Mouse (Mus musculus) heart, postnatal 0 days (tissue): ENCODE results near the gene Dixdc1. TPM values are rescaled to one million over a fixed set of nuclear protein-coding genes. Genes with fewer than 3 reads are reported as not detected.

Experiments
- ATAC-seq: fragments of 200-750 bp; cut with Nextera tagmentation; 2 replicates; pipeline ENCODE4 v1.8.0; 2017; ENCODE audit warnings: low read depth, moderate number of reproducible peaks, moderate library complexity; ENCODE audit not compliant: insufficient read depth
- DNase-seq: peaks from one replicate; pipeline ENCODE4 v3.0.0-alpha.2; 2016; ENCODE audit warnings: low spot score
- H3K27ac ChIP-seq: fragments of 300-500 bp; sonication (generic); 2 replicates; pipeline ENCODE4 v1.5.1; 2014; ENCODE audit warnings: low read depth, mild to moderate bottlenecking
- H3K27me3 ChIP-seq: fragments of 300-500 bp; sonication (generic); 2 replicates; pipeline ENCODE4 v1.6.1; 2014; ENCODE audit warnings: low read length, mixed read lengths; ENCODE audit not compliant: control insufficient read depth, insufficient read depth
- H3K36me3 ChIP-seq: fragments of 300-500 bp; sonication (generic); replicated peaks from 2 replicates; pipeline ENCODE4 v1.6.1; 2014; ENCODE audit warnings: low read length, mixed read lengths; ENCODE audit not compliant: control insufficient read depth, insufficient read depth
- H3K4me1 ChIP-seq: fragments of 300-500 bp; sonication (generic); 2 replicates; pipeline ENCODE4 v1.6.1; 2014; ENCODE audit warnings: antibody characterized with exemption; ENCODE audit not compliant: control insufficient read depth, insufficient read depth
- H3K4me2 ChIP-seq: fragments of 300-500 bp; sonication (generic); 2 replicates; pipeline ENCODE4 v1.6.1; 2014; ENCODE audit warnings: low read depth, mild to moderate bottlenecking, low read length, moderate library complexity
- H3K4me3 ChIP-seq: fragments of 300-500 bp; sonication (generic); 2 replicates; pipeline ENCODE4 v1.5.1; 2014; ENCODE audit warnings: low read depth, low read length
- H3K9ac ChIP-seq: fragments of 300-500 bp; sonication (generic); replicated peaks from 2 replicates; pipeline ENCODE4 v1.6.1; 2014; ENCODE audit warnings: low read depth, low read length, mixed read lengths
- H3K9me3 ChIP-seq: fragments of 300-500 bp; sonication (generic); replicated peaks from 2 replicates; pipeline ENCODE4 v1.6.1; 2016; ENCODE audit warnings: low read length; ENCODE audit not compliant: control insufficient read depth
- CTCF ChIP-seq: IDR thresholded peaks from 2 replicates; pipeline ENCODE4 v1.5.1; 2016; ENCODE audit warnings: antibody characterized with exemption, control low read depth, low read depth
- EP300 ChIP-seq: IDR thresholded peaks from 2 replicates; pipeline ENCODE4 v1.6.1; 2016; ENCODE audit warnings: antibody characterized with exemption, low read depth
- WGBS: fragments of 180-500 bp; shearing (Covaris S2); extraction: QIAGEN DNeasy Blood & Tissue Kit; methylation state at CpG from one replicate; pipeline ENCODE4 v1.1.7; 2014; 5-methylcytosine and 5-hydroxymethylcytosine counted together
- polyA plus RNA-seq: library from polyadenylated mRNA; unstranded; fragments of >200 nt; fragmentation: Nextera tagmentation; extraction: Ambion mirVana; gene quantifications from 2 replicates; pipeline ENCODE4 v1.2.1, GENCODE M21; 2015
- total RNA-seq: library from RNA; depleted of rRNA; stranded (reverse); fragments of >200 nt; gene quantifications from 2 replicates; pipeline ENCODE4 v1.2.3, GENCODE M21; 2014; ENCODE audit warnings: low replicate concordance

Gene Dixdc1
- total and polyA plus RNA-seq, 2 experiments from 2014 or later: 6.9 to 7.7 TPM

DNA sequence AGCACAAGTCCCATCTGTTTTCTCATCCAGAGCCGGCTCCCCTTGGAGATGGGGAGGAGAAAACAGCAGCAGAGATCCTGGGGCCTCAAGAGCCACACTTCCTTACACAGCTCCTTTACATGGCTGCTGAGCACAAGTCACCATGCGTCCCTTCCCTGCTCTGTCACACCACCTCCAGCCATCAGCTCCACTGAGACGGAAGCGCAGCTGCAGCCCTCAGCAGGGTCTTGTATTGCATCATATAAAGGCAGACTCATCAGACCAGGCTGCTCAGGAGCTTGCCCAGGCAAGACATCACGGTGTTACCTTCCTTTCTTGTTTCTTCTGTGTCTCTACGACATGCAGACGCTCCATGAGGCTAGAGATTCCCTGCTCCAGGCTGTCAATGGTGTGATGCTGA lies 57.6 kb downstream of the Dixdc1 start:
- no peak for ATAC-seq
- H3K9me3 ChIP-seq: no peaks in the 10 kb centered on the region
- no peaks in the 10 kb centered on the region for H3K4me1 ChIP-seq
- H3K4me2 ChIP-seq: no peak overlapping the region
- no peak for DNase-seq
- H3K4me3 ChIP-seq: no peak overlapping the region
- TF ChIP-seq CTCF: no peak
- no peak for TF ChIP-seq EP300
- H3K9ac ChIP-seq: no peak overlapping the region
- peaks cover 46% of the 10 kb centered on the region for H3K36me3 ChIP-seq
- H3K27ac ChIP-seq: no peak overlapping the region
- H3K27me3 ChIP-seq: no peaks in the 10 kb centered on the region
- WGBS: 68% methylated on average over 7 of the region's 7 CpGs

DNA sequence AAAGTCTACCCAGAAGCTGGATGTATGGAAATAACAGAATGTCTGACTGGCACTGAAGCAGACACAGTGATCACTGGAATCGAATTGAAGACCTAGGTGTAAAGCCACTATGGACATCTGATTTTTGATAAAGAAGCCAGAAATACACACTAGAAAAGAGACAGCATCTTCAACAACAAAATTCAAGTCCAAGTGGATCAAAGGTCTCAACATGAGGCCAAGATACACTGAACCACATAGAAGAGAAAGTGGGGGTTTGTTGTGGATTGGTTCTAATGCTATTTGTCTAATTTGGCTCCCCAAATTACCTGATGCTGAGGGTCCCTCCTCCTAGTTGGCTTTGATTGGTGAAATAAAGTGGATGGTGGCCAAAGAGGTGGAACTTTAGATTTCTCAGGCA lies 59.9 kb downstream of the Dixdc1 start:
- no peaks in the 10 kb centered on the region for H3K27me3 ChIP-seq
- DNase-seq (no peak), ATAC-seq (no peak)
- no peak overlapping the region for H3K4me3 ChIP-seq
- H3K27ac ChIP-seq: no peak overlapping the region
- no peak overlapping the region for H3K4me2 ChIP-seq
- H3K4me1 ChIP-seq: no peaks in the 10 kb centered on the region
- TF ChIP-seq CTCF (no peak), EP300 (no peak)
- H3K9me3 ChIP-seq: no peaks in the 10 kb centered on the region
- no peak overlapping the region for H3K9ac ChIP-seq
- WGBS: 76% methylated on average over 1 of the region's 1 CpGs
- peaks cover 39% of the 10 kb centered on the region for H3K36me3 ChIP-seq

DNA sequence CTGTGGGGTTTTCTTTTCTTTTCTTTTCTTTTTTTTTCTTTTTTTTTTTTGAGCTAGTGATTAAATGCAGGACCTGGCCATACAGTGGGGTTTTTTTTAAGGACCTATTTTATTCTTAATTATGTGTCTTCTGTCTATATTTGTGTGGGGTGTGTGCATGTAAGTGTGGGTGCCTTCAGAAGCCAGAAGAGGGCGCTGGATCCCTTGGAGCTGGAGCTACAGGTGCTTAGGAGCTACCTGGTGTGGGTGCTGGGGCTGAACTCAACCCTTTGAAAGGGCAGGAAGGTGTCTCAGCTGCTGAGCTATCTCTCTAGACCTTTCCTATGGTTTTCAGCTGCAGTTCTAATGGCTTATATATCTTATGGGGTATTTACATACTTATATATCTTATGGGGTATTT lies 64.5 kb downstream of the Dixdc1 start:
- 17% methylated on average over 1 of the region's 1 CpGs for WGBS
- TF ChIP-seq CTCF (no peak), EP300 (no peak)
- Histone ChIP-seq H3K27me3 (no peaks in the 10 kb centered on the region), H3K4me2 (no peak overlapping the region), H3K27ac (no peak overlapping the region), H3K9me3 (no peaks in the 10 kb centered on the region), H3K36me3 (no peaks in the 10 kb centered on the region; the same call in 1 of the 2 replicates), H3K4me1 (no peaks in the 10 kb centered on the region), H3K9ac (no peak overlapping the region), H3K4me3 (no peak overlapping the region)
- ATAC-seq (no peak), DNase-seq (no peak)

DNA sequence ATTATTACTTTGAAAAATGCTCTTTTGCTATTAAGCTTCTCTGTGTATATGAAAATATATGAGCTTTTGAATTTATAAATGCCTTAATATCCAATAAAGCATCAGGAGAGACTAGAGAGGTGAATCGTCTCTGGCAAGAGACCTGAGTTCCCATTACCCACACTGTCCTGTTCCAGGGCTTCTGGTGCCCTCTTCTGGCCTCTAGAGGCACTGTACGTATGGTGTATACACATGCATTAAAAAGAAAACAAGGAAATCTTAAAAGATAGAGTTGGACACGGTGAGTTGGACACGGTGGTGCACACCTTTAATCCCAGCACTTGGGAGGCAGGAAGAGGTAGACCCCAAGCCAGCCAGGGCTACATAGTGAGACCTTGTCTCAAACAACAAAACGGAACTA lies 68.6 kb downstream of the Dixdc1 start:
- Histone ChIP-seq H3K9ac (no peak overlapping the region), H3K27ac (no peak overlapping the region), H3K4me3 (no peak overlapping the region), H3K9me3 (no peaks in the 10 kb centered on the region), H3K36me3 (no peaks in the 10 kb centered on the region), H3K27me3 (no peaks in the 10 kb centered on the region), H3K4me1 (no peaks in the 10 kb centered on the region), H3K4me2 (no peak overlapping the region)
- peak; percentile 82; the same call in 1 of the 2 replicates for ATAC-seq
- 30% methylated on average over 5 of the region's 5 CpGs for WGBS
- peak; percentile 71 for TF ChIP-seq CTCF
- no peak for TF ChIP-seq EP300
- peak; percentile 29 for DNase-seq

DNA sequence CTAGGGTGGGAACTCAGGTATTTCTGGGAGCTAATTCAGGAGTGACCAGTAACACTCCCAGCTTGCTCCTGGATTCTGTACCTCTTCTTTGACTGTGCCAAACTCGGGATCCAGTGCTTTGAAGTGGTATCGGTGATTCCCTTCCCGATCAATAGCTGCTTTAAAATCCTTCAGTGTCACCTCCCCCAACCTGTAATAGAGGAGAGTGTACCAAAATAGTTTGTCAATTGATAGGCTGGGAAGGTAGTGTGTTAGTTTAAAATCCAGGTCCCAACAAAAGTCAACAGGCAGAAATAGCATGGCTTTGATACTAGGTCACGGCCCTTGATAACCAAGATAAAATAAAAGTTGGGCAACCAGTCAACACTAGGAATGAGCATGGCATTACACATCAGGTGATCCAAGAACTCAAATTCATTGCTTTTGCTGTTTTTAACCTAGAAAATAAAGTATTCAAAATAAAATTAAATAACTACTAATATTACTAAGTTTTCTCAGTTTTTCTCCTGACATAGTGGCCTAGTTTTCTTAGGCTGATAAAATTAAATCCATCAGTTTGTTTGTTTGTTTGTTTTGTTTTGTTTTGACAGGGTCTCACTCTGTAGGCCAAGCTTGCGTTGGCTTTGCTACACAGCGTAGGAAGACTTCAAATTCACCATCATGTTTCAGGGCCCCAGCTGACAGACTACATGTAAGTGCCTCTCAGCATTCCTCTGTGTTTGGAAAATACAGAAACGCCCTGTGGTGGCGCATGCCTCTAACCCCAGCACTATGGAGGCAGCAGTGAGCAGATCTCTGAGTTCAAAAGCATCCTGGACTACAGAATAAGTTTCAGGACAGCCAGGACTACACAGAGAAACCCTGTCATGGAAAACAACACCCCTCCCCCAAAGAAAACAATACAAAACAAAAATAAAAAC lies 71.5 kb downstream of the Dixdc1 start:
- H3K9me3 ChIP-seq: no peaks in the 10 kb centered on the region
- no peaks in the 10 kb centered on the region for H3K27me3 ChIP-seq
- H3K36me3 ChIP-seq: no peaks in the 10 kb centered on the region
- ATAC-seq: 0 out of 2 replicates have a peak, but pooled peaks have one; percentile 27
- TF ChIP-seq CTCF: no peak
- TF ChIP-seq EP300: no peak
- H3K4me1 ChIP-seq: no peaks in the 10 kb centered on the region
- H3K4me3 ChIP-seq: no peak overlapping the region
- 63% methylated on average over 8 of the region's 8 CpGs for WGBS
- no peak overlapping the region for H3K4me2 ChIP-seq
- no peak overlapping the region for H3K9ac ChIP-seq
- DNase-seq: peak; percentile 32
- H3K27ac ChIP-seq: no peak overlapping the region

- no peak for TF ChIP-seq CTCF
- TF ChIP-seq EP300: no peak
- no peaks in the 10 kb centered on the region for H3K36me3 ChIP-seq
- H3K27ac ChIP-seq: no peak overlapping the region
- WGBS: 72% methylated on average over 6 of the region's 6 CpGs
- no peak for ATAC-seq
- no peak for DNase-seq
- no peak overlapping the region for H3K4me2 ChIP-seq
- no peaks in the 10 kb centered on the region for H3K27me3 ChIP-seq
- H3K9me3 ChIP-seq: no peaks in the 10 kb centered on the region
- no peak overlapping the region for H3K4me3 ChIP-seq
- no peak overlapping the region for H3K9ac ChIP-seq
- no peaks in the 10 kb centered on the region for H3K4me1 ChIP-seq
Observed at GRCm38 (mm10) chr9:50666442-50666841, 72.9 kb downstream of the Dixdc1 start.
